Mouse (Mus musculus): Measurements from ENCODE around the gene Frmpd4. TPM values are rescaled to one million over a fixed set of nuclear protein-coding genes. Genes with fewer than 3 reads are reported as not detected.

Frmpd4 gene
- total RNA-seq (2021): 1 to 10 TPM; 4.0 to 4.5 TPM
- long read RNA-seq, experiment 1, partial matches to known transcripts: 2 of 3 reads
- long read RNA-seq, experiment 1, other reads (novel, unspliced or antisense): 1 of 3 reads
- long read RNA-seq, experiment 2, partial matches to known transcripts: 2 of 5 reads
- long read RNA-seq, experiment 2, other reads (novel, unspliced or antisense): 3 of 5 reads

- no peak for DNase-seq (ENCODE audit: low spot score in 2 of 2)
Observed at GRCm38 (mm10) chrX:168577131-168577530, at the start of gene Frmpd4. Gene Frmpd4 (minus strand): TSS chrX:168577231.

- DNase-seq (ENCODE audit: low spot score in 2 of 2): no peak
Observed at GRCm38 (mm10) chrX:168595193-168595592, 18.2 kb upstream of the Frmpd4 start.

- no peak for DNase-seq (ENCODE audit: low spot score in 2 of 2)
Observed at GRCm38 (mm10) chrX:168584303-168584702, 7.3 kb upstream of the Frmpd4 start.

- DNase-seq (ENCODE audit: low spot score in 2 of 2): no peak
Observed at GRCm38 (mm10) chrX:168571808-168572207, 5.2 kb downstream of the Frmpd4 start.

GRCm38 (mm10) chrX:168569231-168569630 is 7.8 kb downstream of the Frmpd4 start:
- no peak for DNase-seq (ENCODE audit: low spot score in 2 of 2)

- no peak for DNase-seq (ENCODE audit: low spot score in 2 of 2)
Observed at GRCm38 (mm10) chrX:168505254-168505653, 71.8 kb downstream of the Frmpd4 start.

- no peak for DNase-seq (ENCODE audit: low spot score in 2 of 2)
Observed at GRCm38 (mm10) chrX:168455233-168455632, 121.8 kb downstream of the Frmpd4 start.

GRCm38 (mm10) chrX:168431206-168431605 is 145.8 kb downstream of the Frmpd4 start:
- DNase-seq (ENCODE audit: low spot score in 2 of 2): no peak

- DNase-seq (ENCODE audit: low spot score in 2 of 2): no peak
Observed at GRCm38 (mm10) chrX:168429814-168430213, 147.2 kb downstream of the Frmpd4 start.

GRCm38 (mm10) chrX:168415403-168415802 is 161.6 kb downstream of the Frmpd4 start:
- no peak for DNase-seq (ENCODE audit: low spot score in 2 of 2)

- DNase-seq (ENCODE audit: low spot score in 2 of 2): no peak
Observed at GRCm38 (mm10) chrX:168403512-168403911, 173.5 kb downstream of the Frmpd4 start.

- DNase-seq (ENCODE audit: low spot score in 2 of 2): no peak
Observed at GRCm38 (mm10) chrX:168350431-168350830, 226.6 kb downstream of the Frmpd4 start.

GRCm38 (mm10) chrX:168349320-168350225 is 227.5 kb downstream of the Frmpd4 start:
- DNase-seq (ENCODE audit: low spot score in 2 of 2): no peak

GRCm38 (mm10) chrX:168338212-168338611 is 238.8 kb downstream of the Frmpd4 start:
- no peak for DNase-seq (ENCODE audit: low spot score in 2 of 2)

GRCm38 (mm10) chrX:168325161-168325560 is 251.9 kb downstream of the Frmpd4 start:
- no peak for DNase-seq (ENCODE audit: low spot score in 2 of 2)

- DNase-seq (ENCODE audit: low spot score in 2 of 2): no peak
Observed at GRCm38 (mm10) chrX:168312158-168312557, 264.9 kb downstream of the Frmpd4 start.

- DNase-seq (ENCODE audit: low spot score in 2 of 2): no peak
Observed at GRCm38 (mm10) chrX:168310143-168310542, 266.9 kb downstream of the Frmpd4 start.

- no peak for DNase-seq (ENCODE audit: low spot score in 2 of 2)
Observed at GRCm38 (mm10) chrX:168292506-168292905, 284.5 kb downstream of the Frmpd4 start.

- no peak for DNase-seq (ENCODE audit: low spot score in 2 of 2)
Observed at GRCm38 (mm10) chrX:168207034-168207433, 370.0 kb downstream of the Frmpd4 start.

- no peak for DNase-seq (ENCODE audit: low spot score in 2 of 2)
Observed at GRCm38 (mm10) chrX:168191944-168192343, 385.1 kb downstream of the Frmpd4 start.

GRCm38 (mm10) chrX:168189563-168189962 is 387.5 kb downstream of the Frmpd4 start:
- DNase-seq (ENCODE audit: low spot score in 2 of 2): no peak

GRCm38 (mm10) chrX:168163001-168163400 is 414.0 kb downstream of the Frmpd4 start:
- DNase-seq (ENCODE audit: low spot score in 2 of 2): no peak
